Mouse (Mus musculus): ENCODE data around the gene Anks3. TPM values are rescaled to one million over a fixed set of nuclear protein-coding genes. Genes with fewer than 3 reads are reported as not detected.

Gene Anks3
- total and polyA plus RNA-seq, 3 experiments: 27.1 to 33.9 TPM; not detected in 1

DNA sequence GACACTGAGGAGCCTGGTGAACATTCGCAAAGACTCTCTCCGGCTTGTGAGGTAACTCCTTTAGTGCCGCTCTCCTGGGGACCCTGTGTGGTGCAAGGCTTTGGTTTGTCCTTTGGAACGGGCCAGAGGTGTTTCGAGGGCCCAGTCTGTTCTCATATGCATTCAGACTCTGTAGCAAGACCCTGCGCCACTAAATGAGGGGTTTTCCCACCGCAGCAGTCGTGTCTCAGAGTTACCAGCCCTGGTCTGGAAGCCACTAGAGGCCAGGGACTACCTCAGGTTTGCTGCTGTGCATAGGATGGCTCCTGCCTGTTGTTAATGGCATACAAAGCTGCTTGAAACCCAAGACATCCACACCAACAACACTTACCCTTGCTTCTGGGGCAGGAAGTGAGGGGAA, 53.2 kb downstream of the Anks3 start:
- Histone ChIP-seq H3K36me3 (ENCODE audit: control insufficient read depth in 1 of 2, insufficient read depth in 2 of 2, low read length in 2 of 2) (no peaks in the 10 kb centered on the region; a peak in 1 of 4 replicates), H3K79me2 (ENCODE audit: control insufficient read depth, insufficient read depth, low read length, poor library complexity) (no peaks in the 10 kb centered on the region), H3K27me3 (ENCODE audit: control insufficient read depth in 1 of 2, insufficient read depth in 2 of 2, low read length in 2 of 2) (no peaks in the 10 kb centered on the region), H3K4me1 (ENCODE audit: control insufficient read depth in 1 of 2, insufficient read depth in 2 of 2, low read length in 2 of 2) (no peaks in the 10 kb centered on the region), H3K9me3 (replicated peaks; ENCODE audit: insufficient read depth, low read length) (no peaks in the 10 kb centered on the region), H3K9ac (ENCODE audit: control insufficient read depth, low read depth, low read length, poor library complexity, severe bottlenecking) (no peak overlapping the region), H3K27ac (ENCODE audit: control insufficient read depth, low read depth, low read length) (no peak overlapping the region), H3K4me3 (ENCODE audit: control insufficient read depth in 1 of 2, insufficient read depth in 1 of 2, low read depth in 2 of 2, low read length in 2 of 2) (no peak overlapping the region)
- no peak for TF ChIP-seq POLR2AphosphoS2 (IDR thresholded peaks at IDR 0.05; ENCODE audit: low read length)
- TF ChIP-seq NELFE (IDR thresholded peaks at IDR 0.05; ENCODE audit: low read depth, low read length): no peak
- no peak for TF ChIP-seq RCOR1 (IDR thresholded peaks at IDR 0.05; ENCODE audit: low read depth, low read length)
- no peak for TF ChIP-seq MYC (IDR thresholded peaks at IDR 0.05; ENCODE audit: low read depth, low read length)
- TF ChIP-seq MAFK (IDR thresholded peaks at IDR 0.05; ENCODE audit: borderline replicate concordance, low read depth, low read length): no peak
- TF ChIP-seq MEF2A (IDR thresholded peaks at IDR 0.05; ENCODE audit: extremely low read depth, insufficient replicate concordance, low read depth, low read length, poor library complexity, severe bottlenecking): no peak
- no peak for TF ChIP-seq ZC3H11A (IDR thresholded peaks at IDR 0.05; ENCODE audit: low read depth, low read length)
- no peak for TF ChIP-seq POLR2AphosphoS5 (IDR thresholded peaks at IDR 0.05; ENCODE audit: borderline replicate concordance, low read depth, low read length)
- no peak for TF ChIP-seq NRF1 (IDR thresholded peaks at IDR 0.05; ENCODE audit: insufficient read depth, low read depth, low read length, poor library complexity, severe bottlenecking)
- no peak for TF ChIP-seq TBP (IDR thresholded peaks at IDR 0.05; ENCODE audit: low read depth, low read length)
- no peak for TF ChIP-seq GATA1 (IDR thresholded peaks at IDR 0.05; ENCODE audit: low read depth, low read length)
- no peak for TF ChIP-seq ZMIZ1 (IDR thresholded peaks at IDR 0.05; ENCODE audit: low read depth, low read length)
- TF ChIP-seq SMC3 (IDR thresholded peaks at IDR 0.05; ENCODE audit: low read depth, low read length): no peak
- TF ChIP-seq POLR2A (IDR thresholded peaks at IDR 0.05; ENCODE audit: control insufficient read depth in 1 of 2, insufficient read depth in 1 of 2, low read depth in 1 of 2, low read length in 2 of 2, poor library complexity in 1 of 2): no peak
- no peak for TF ChIP-seq E2F4 (IDR thresholded peaks at IDR 0.05; ENCODE audit: borderline replicate concordance, low read depth, low read length)
- TF ChIP-seq ELF1 (IDR thresholded peaks at IDR 0.05; ENCODE audit: low read depth, low read length): no peak
- no peak for TF ChIP-seq MAZ (IDR thresholded peaks at IDR 0.05; ENCODE audit: low read depth, low read length)
- TF ChIP-seq ETS1 (IDR thresholded peaks at IDR 0.05; ENCODE audit: low read depth, low read length): no peak
- TF ChIP-seq CHD2 (IDR thresholded peaks at IDR 0.05; ENCODE audit: low read length): no peak
- DNase-seq (ENCODE audit: low read depth, low spot score): no peak

DNA sequence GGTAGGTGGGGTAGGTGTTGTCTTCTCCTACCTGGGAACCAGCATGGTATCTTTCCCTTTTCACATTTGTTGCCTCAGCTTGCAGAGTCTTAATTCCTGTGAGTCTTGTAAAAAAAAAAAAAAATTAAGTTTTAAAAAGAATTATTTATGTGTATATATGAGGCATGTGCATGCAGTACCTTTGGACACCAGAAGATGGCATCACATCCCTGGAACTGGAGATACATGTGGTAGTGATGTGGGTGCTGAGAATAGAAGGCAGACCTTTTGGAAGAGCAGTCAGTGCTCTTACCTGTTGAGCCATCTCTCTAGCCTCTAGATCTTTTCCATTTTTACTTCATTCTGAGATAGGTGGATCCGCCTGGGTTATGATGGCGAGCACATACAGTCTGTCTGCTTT, 54.3 kb downstream of the Anks3 start:
- H3K4me3 ChIP-seq (ENCODE audit: control insufficient read depth in 1 of 2, insufficient read depth in 1 of 2, low read depth in 2 of 2, low read length in 2 of 2): no peak overlapping the region
- DNase-seq (ENCODE audit: low read depth, low spot score): peak; percentile 63
- no peaks in the 10 kb centered on the region; a peak in 1 of 4 replicates for H3K36me3 ChIP-seq (ENCODE audit: control insufficient read depth in 1 of 2, insufficient read depth in 2 of 2, low read length in 2 of 2)
- H3K4me1 ChIP-seq (ENCODE audit: control insufficient read depth in 1 of 2, insufficient read depth in 2 of 2, low read length in 2 of 2): no peaks in the 10 kb centered on the region
- no peaks in the 10 kb centered on the region for H3K79me2 ChIP-seq (ENCODE audit: control insufficient read depth, insufficient read depth, low read length, poor library complexity)
- no peak overlapping the region for H3K27ac ChIP-seq (ENCODE audit: control insufficient read depth, low read depth, low read length)
- H3K9me3 ChIP-seq (replicated peaks; ENCODE audit: insufficient read depth, low read length): no peaks in the 10 kb centered on the region
- H3K27me3 ChIP-seq (ENCODE audit: control insufficient read depth in 1 of 2, insufficient read depth in 2 of 2, low read length in 2 of 2): no peaks in the 10 kb centered on the region
- TF ChIP-seq SMC3 (IDR thresholded peaks at IDR 0.05; ENCODE audit: low read depth, low read length) (peak; percentile 36; the same call in 1 of the 2 replicates), RAD21 (IDR thresholded peaks at IDR 0.05; ENCODE audit: low read depth, low read length) (peak; percentile 42), ZNF384 (IDR thresholded peaks at IDR 0.05; ENCODE audit: low read depth, low read length) (peak; percentile 39; the same call in 1 of the 2 replicates), CTCF (IDR thresholded peaks at IDR 0.05 in 2 of 3, conservative IDR thresholded peaks at IDR 0.05 in 1 of 3; ENCODE audit: control insufficient read depth in 1 of 3, insufficient read depth in 1 of 3, low read depth in 2 of 3, low read length in 3 of 3, poor library complexity in 1 of 3, severe bottlenecking in 1 of 3) (peak; percentile 33 to 64 (median 54); a peak in 5 of 6 replicates), POLR2AphosphoS5 (IDR thresholded peaks at IDR 0.05; ENCODE audit: borderline replicate concordance, low read depth, low read length) (no peak)
- H3K9ac ChIP-seq (ENCODE audit: control insufficient read depth, low read depth, low read length, poor library complexity, severe bottlenecking): no peak overlapping the region
